Mouse (Mus musculus) G1E (cell line): ENCODE measurements around the gene Pax5. TPM values are rescaled to one million over a fixed set of nuclear protein-coding genes. Genes with fewer than 3 reads are reported as not detected.

Experiments used
- ATAC-seq: 2 replicates; pipeline ENCODE4 v1.8.0; 2016; ENCODE audit warnings: mild to moderate bottlenecking; ENCODE audit not compliant: insufficient number of reproducible peaks, poor library complexity, low FRiP score, severe bottlenecking; ENCODE audit errors: extremely low read depth
- DNase-seq: peaks from one replicate; pipeline ENCODE4 v3.0.0; 2012; ENCODE audit warnings: low spot score
- H3K27me3 ChIP-seq: 2 replicates; pipeline ENCODE4 v1.6.1; 2012; ENCODE audit warnings: mild to moderate bottlenecking, low read length, inconsistent platforms; ENCODE audit not compliant: insufficient read depth
- H3K36me3 ChIP-seq: replicated peaks from 2 replicates; pipeline ENCODE3; 2012; ENCODE audit warnings: mild to moderate bottlenecking, inconsistent platforms
- H3K4me1 ChIP-seq: 2 replicates; pipeline ENCODE4 v1.6.1; 2012; ENCODE audit warnings: low read depth, low read length, inconsistent platforms, mixed read lengths; ENCODE audit not compliant: insufficient read depth
- H3K4me3 ChIP-seq: 2 replicates; pipeline ENCODE4 v1.5.1; 2012; ENCODE audit warnings: low read depth, mild to moderate bottlenecking, inconsistent platforms, low read length, moderate library complexity, mixed read lengths
- H3K9me3 ChIP-seq: replicated peaks from 2 replicates; pipeline ENCODE4 v1.6.1; 2012; ENCODE audit warnings: inconsistent platforms
- CTCF ChIP-seq: IDR thresholded peaks from 2 replicates; pipeline ENCODE4 v1.5.1; 2012; ENCODE audit warnings: low read depth, low read length, inconsistent platforms, mixed read lengths
- GATA1 ChIP-seq: IDR thresholded peaks from 2 replicates; pipeline ENCODE4 v1.6.1; 2012; ENCODE audit warnings: borderline replicate concordance, low read length, inconsistent platforms, mixed read lengths
- GATA2 ChIP-seq: IDR thresholded peaks from 2 replicates; pipeline ENCODE4 v1.6.1; 2012; ENCODE audit warnings: low read depth, low read length, inconsistent platforms, borderline replicate concordance
- POLR2AphosphoS5 ChIP-seq: IDR thresholded peaks from 2 replicates; pipeline ENCODE4 v1.6.1; 2012; ENCODE audit warnings: low read depth, low read length, inconsistent platforms; ENCODE audit not compliant: insufficient replicate concordance
- TAL1 ChIP-seq: conservative IDR thresholded peaks from 2 replicates; pipeline ENCODE4 v1.6.1; 2012; ENCODE audit warnings: low read depth, low read length, inconsistent platforms, mixed read lengths
- polyA plus RNA-seq: library from polyadenylated mRNA; stranded (reverse); fragments of >175 nt; gene quantifications from 2 replicates; pipeline ENCODE4 v1.2.3, GENCODE M21; 2012
- total RNA-seq, 2 experiments: library from RNA; stranded (forward) in 1 of 2; stranded (reverse) in 1 of 2; fragments of 200-1000 nt in 1 of 2; fragments of >200 nt in 1 of 2; fragmentation: Nextera tagmentation in 1 of 2; gene quantifications; 2 replicates each; pipeline ENCODE4 v1.2.3; 2014 to 2017

The Pax5 gene
- total and polyA plus RNA-seq, 3 experiments = 0.22 TPM; not detected in 2

- ATAC-seq (no peak), DNase-seq (no peak)
- no peak for TF ChIP-seq POLR2AphosphoS5
- TF ChIP-seq GATA1 = no peak
- TF ChIP-seq TAL1 = no peak
- no peak for TF ChIP-seq GATA2
- Histone ChIP-seq H3K4me3 (no peak overlapping the region), H3K4me1 (no peaks in the 10 kb centered on the region), H3K36me3 (no peaks in the 10 kb centered on the region), H3K27me3 (peaks cover 2% of the 10 kb centered on the region; the same call in 1 of the 2 replicates), H3K9me3 (no peaks in the 10 kb centered on the region)
These were observed 177.6 kb downstream of the Pax5 start for GRCm38 (mm10) chr4:44532731-44533130.

GRCm38 (mm10) chr4:44525336-44525735, 185.0 kb downstream of the Pax5 start:
- no peak for TF ChIP-seq CTCF
- no peak for TF ChIP-seq POLR2AphosphoS5
- no peak for TF ChIP-seq TAL1
- no peak for TF ChIP-seq GATA2
- Histone ChIP-seq H3K27me3 (peaks cover 2% of the 10 kb centered on the region; the same call in 1 of the 2 replicates), H3K4me1 (no peaks in the 10 kb centered on the region), H3K36me3 (no peaks in the 10 kb centered on the region), H3K4me3 (no peak overlapping the region), H3K9me3 (no peaks in the 10 kb centered on the region)
- DNase-seq (no peak), ATAC-seq (no peak)

GRCm38 (mm10) chr4:44518923-44519322, 191.4 kb downstream of the Pax5 start:
- Histone ChIP-seq H3K4me3 (no peak overlapping the region), H3K27me3 (no peaks in the 10 kb centered on the region), H3K4me1 (no peaks in the 10 kb centered on the region), H3K9me3 (no peaks in the 10 kb centered on the region), H3K36me3 (no peaks in the 10 kb centered on the region)
- TF ChIP-seq POLR2AphosphoS5 (no peak), TAL1 (no peak), CTCF (no peak), GATA2 (no peak), GATA1 (no peak)
- no peak for ATAC-seq
- no peak for DNase-seq

- no peak for ATAC-seq
- Histone ChIP-seq H3K9me3 (no peaks in the 10 kb centered on the region), H3K4me1 (no peaks in the 10 kb centered on the region), H3K36me3 (no peaks in the 10 kb centered on the region), H3K27me3 (no peaks in the 10 kb centered on the region), H3K4me3 (no peak overlapping the region)
- TF ChIP-seq GATA2 = no peak
- no peak for TF ChIP-seq CTCF
- no peak for TF ChIP-seq GATA1
- no peak for TF ChIP-seq POLR2AphosphoS5
- no peak for TF ChIP-seq TAL1
- no peak for DNase-seq
These were observed 196.3 kb downstream of the Pax5 start for GRCm38 (mm10) chr4:44513981-44514380.

- Histone ChIP-seq H3K27me3 (no peaks in the 10 kb centered on the region), H3K36me3 (no peaks in the 10 kb centered on the region), H3K4me3 (no peak overlapping the region), H3K4me1 (no peaks in the 10 kb centered on the region), H3K9me3 (no peaks in the 10 kb centered on the region)
- ATAC-seq (no peak), DNase-seq (peak; percentile 22)
- TF ChIP-seq GATA2 (no peak), TAL1 (no peak)
These were observed 198.6 kb downstream of the Pax5 start for GRCm38 (mm10) chr4:44511682-44512081.

GRCm38 (mm10) chr4:44508386-44509226, 201.7 kb downstream of the Pax5 start:
- TF ChIP-seq TAL1 (no peak), GATA2 (no peak), POLR2AphosphoS5 (no peak), CTCF (no peak), GATA1 (no peak)
- no peaks in the 10 kb centered on the region; the same call in 1 of the 2 replicates for H3K27me3 ChIP-seq
- H3K4me3 ChIP-seq = no peak overlapping the region
- H3K9me3 ChIP-seq = no peaks in the 10 kb centered on the region
- DNase-seq (no peak), ATAC-seq (no peak)
- H3K36me3 ChIP-seq = no peaks in the 10 kb centered on the region
- no peaks in the 10 kb centered on the region for H3K4me1 ChIP-seq
